In genomic region chr13:41067618-41068017, GRCm38 (mm10) we compare ENCODE assay signal across 44 mouse cellular contexts. TPM values are rescaled to one million over a fixed set of nuclear protein-coding genes. Genes with fewer than 3 reads are reported as not detected.
"Had no signal": no experiment of that assay in that cellular context is flagged by ENCODE, and none has a peak within 500 bp of the region (broad histone marks: within the 10 kb centered on the region; RNA-seq: fewer than 3 reads in every experiment).

No protein-coding gene starts in this region.

- H3K4me2 ChIP-seq: heart, embryonic 12.5 days; hindbrain, embryonic 13.5 days; hindbrain, embryonic 15.5 days; kidney, embryonic 15.5 days; limb, embryonic 13.5 days; limb, embryonic 15.5 days; liver, embryonic 12.5 days had no signal

- H3K9ac ChIP-seq: heart, embryonic 12.5 days; hindbrain, embryonic 13.5 days; hindbrain, embryonic 15.5 days; kidney, embryonic 15.5 days; limb, embryonic 13.5 days; limb, embryonic 15.5 days; liver, embryonic 12.5 days; liver, embryonic 14.5 days had no signal

- H3K27me3 ChIP-seq: heart, embryonic 12.5 days; hindbrain, embryonic 13.5 days; hindbrain, embryonic 15.5 days; kidney, embryonic 15.5 days; limb, embryonic 13.5 days; limb, embryonic 15.5 days; liver, embryonic 12.5 days had no signal

- H3K9me3 ChIP-seq: heart, embryonic 10.5 days; heart, embryonic 12.5 days; hindbrain, embryonic 13.5 days; hindbrain, embryonic 15.5 days; kidney, embryonic 15.5 days; limb, embryonic 13.5 days; limb, embryonic 15.5 days; liver, embryonic 12.5 days had no signal

- H3K4me3 ChIP-seq: heart, embryonic 10.5 days; heart, embryonic 12.5 days; hindbrain, embryonic 13.5 days; hindbrain, embryonic 15.5 days; kidney, embryonic 15.5 days; limb, embryonic 13.5 days; limb, embryonic 15.5 days; liver, embryonic 12.5 days had no signal

- DNase-seq: gastrocnemius, postnatal 14 days; gastrocnemius, postnatal 36 days; heart, adult 18-20 months; heart, postnatal 10 days; heart, postnatal 36 days; kidney, adult 11 months; kidney, adult 2 months; kidney, adult 9 months; kidney, postnatal 14 days; kidney, postnatal 36 days; layer of hippocampus, adult 9-11 months; layer of hippocampus, postnatal 36 days; left cerebral cortex, postnatal 4 days had no signal

- H3K27ac ChIP-seq: heart, embryonic 10.5 days; hindbrain, embryonic 13.5 days; hindbrain, embryonic 15.5 days; hindbrain, postnatal 0 days; kidney, embryonic 15.5 days; kidney, postnatal 0 days; limb, embryonic 13.5 days; limb, embryonic 15.5 days; liver, embryonic 12.5 days; liver, embryonic 14.5 days had no signal

- H3K4me1 ChIP-seq: heart, embryonic 10.5 days; heart, embryonic 12.5 days; hindbrain, embryonic 13.5 days; hindbrain, embryonic 15.5 days; kidney, embryonic 15.5 days; limb, embryonic 13.5 days; limb, embryonic 15.5 days; liver, embryonic 12.5 days had no signal

- H3K36me3 ChIP-seq: heart, embryonic 10.5 days; heart, embryonic 12.5 days; hindbrain, embryonic 13.5 days; hindbrain, embryonic 15.5 days; kidney, embryonic 15.5 days; limb, embryonic 13.5 days; limb, embryonic 15.5 days; liver, embryonic 12.5 days had no signal

RNA-seq across cellular contexts. Expression of gene Mak, which starts 11.9 kb away (rescaled TPM):
- total RNA-seq: gastrocnemius, adult 18-20 months; gastrocnemius, adult 8-10 months; gastrocnemius, postnatal 14 days; gastrocnemius, postnatal 36 days; heart, adult 8-10 months; heart, postnatal 10 days; heart, postnatal 36 days; hematopoietic stem cell, adult 5-6 weeks had no signal
- polyA plus RNA-seq: kidney, adult 2 months; liver, adult 2 months had no signal

RNA-seq across cellular contexts. Expression of gene Gcm2, which starts 43.2 kb away (rescaled TPM):
- total RNA-seq: gastrocnemius, adult 18-20 months; gastrocnemius, adult 8-10 months; gastrocnemius, postnatal 14 days; gastrocnemius, postnatal 36 days; heart, adult 18-20 months; heart, adult 8-10 months; heart, postnatal 10 days; heart, postnatal 36 days; hematopoietic stem cell, adult 5-6 weeks; hindbrain, postnatal 0 days; layer of hippocampus, adult 18-20 months; layer of hippocampus, adult 8-10 months; layer of hippocampus, postnatal 14 days; layer of hippocampus, postnatal 36 days; left cerebral cortex, adult 18-20 months; left cerebral cortex, adult 8-10 months; left cerebral cortex, postnatal 10 days; left cerebral cortex, postnatal 25 days; left cerebral cortex, postnatal 4 days; liver, adult 2 months had no signal
- polyA plus RNA-seq: gonadal fat pad, adult 2 months; heart, embryonic 12.5 days; heart, embryonic 14.5 days; heart, embryonic 16.5 days; hindbrain, embryonic 13.5 days; hindbrain, embryonic 15.5 days; hindbrain, postnatal 0 days; intestine, embryonic 14.5 days; intestine, embryonic 16.5 days; kidney, adult 2 months; kidney, embryonic 15.5 days; kidney, postnatal 0 days; large intestine, adult 2 months; limb, embryonic 11.5 days; limb, embryonic 13.5 days; limb, embryonic 15.5 days; liver, adult 2 months; liver, embryonic 12.5 days; liver, embryonic 14.5 days had no signal

RNA-seq across cellular contexts. Expression of gene Sycp2l, which starts 46.5 kb away (rescaled TPM):
- total RNA-seq: gastrocnemius, adult 18-20 months; gastrocnemius, adult 8-10 months; gastrocnemius, postnatal 14 days; gastrocnemius, postnatal 36 days; heart, adult 18-20 months; heart, adult 8-10 months; heart, postnatal 10 days; heart, postnatal 36 days; hematopoietic stem cell, adult 5-6 weeks; hindbrain, postnatal 0 days; layer of hippocampus, postnatal 36 days; liver, adult 2 months had no signal
- polyA plus RNA-seq: gonadal fat pad, adult 2 months; heart, embryonic 10.5 days; heart, embryonic 12.5 days; heart, embryonic 14.5 days; heart, embryonic 16.5 days; hindbrain, embryonic 11.5 days; hindbrain, embryonic 13.5 days; hindbrain, embryonic 15.5 days; kidney, adult 2 months; kidney, embryonic 15.5 days; kidney, postnatal 0 days; large intestine, adult 2 months; limb, embryonic 11.5 days; limb, embryonic 13.5 days; limb, embryonic 15.5 days; liver, adult 2 months; liver, embryonic 12.5 days; liver, embryonic 14.5 days had no signal
